In genomic region chr2:30667468-30667867, GRCm38 (mm10) we compare ENCODE assay signal across 8 mouse cellular contexts.
A peak's percentile ranks its signal among the peaks of the same experiment; 100 is the strongest.
DNase-seq lines count a peak whose midpoint lies in the region; ATAC-seq lines count a peak whose summit lies in the region.
"Had no signal": no experiment of that assay in that cellular context is flagged by ENCODE, and none has a peak within 500 bp of the region (broad histone marks: within the 10 kb centered on the region; RNA-seq: fewer than 3 reads in every experiment).

No protein-coding gene starts in this region.

- H3K36me3 ChIP-seq in neural tube, embryonic 11.5 days (ENCODE audit: control insufficient read depth, insufficient read depth, low read length) = no peaks in the 10 kb centered on the region
- no peaks in the 10 kb centered on the region for H3K36me3 ChIP-seq in heart, embryonic 10.5 days
- no peaks in the 10 kb centered on the region for H3K36me3 ChIP-seq in intestine, embryonic 16.5 days (ENCODE audit: control insufficient read depth, insufficient read depth, low read length)

- peaks cover 15% of the 10 kb centered on the region for H3K4me1 ChIP-seq in neural tube, embryonic 11.5 days (ENCODE audit: control insufficient read depth, insufficient read depth, low read length)
- peaks cover 53% of the 10 kb centered on the region for H3K4me1 ChIP-seq in heart, embryonic 10.5 days
- H3K4me1 ChIP-seq in intestine, embryonic 16.5 days (ENCODE audit: control insufficient read depth, insufficient read depth, low read length) = peaks cover 6% of the 10 kb centered on the region

- WGBS in neural tube, embryonic 11.5 days = 2% methylated on average over 8 of the region's 8 CpGs
- 2% methylated on average over 8 of the region's 8 CpGs for WGBS in heart, embryonic 10.5 days
- WGBS in intestine, embryonic 16.5 days = 25% methylated on average over 8 of the region's 8 CpGs

- H3K4me2 ChIP-seq in neural tube, embryonic 11.5 days (ENCODE audit: low read depth) = no peak overlapping the region
- H3K4me2 ChIP-seq in intestine, embryonic 16.5 days (ENCODE audit: low read depth, low read length) = no peak overlapping the region

- no peak overlapping the region for H3K4me3 ChIP-seq in neural tube, embryonic 11.5 days (ENCODE audit: low read depth, low read length)
- no peak overlapping the region for H3K4me3 ChIP-seq in heart, embryonic 10.5 days
- H3K4me3 ChIP-seq in intestine, embryonic 16.5 days (ENCODE audit: low read length) = no peak overlapping the region

- DNase-seq in neural tube, embryonic 11.5 days (ENCODE audit: low spot score) = peak; percentile 77
- no peak for DNase-seq in neural tube, embryonic 10.5 days (ENCODE audit: extremely low spot score, low spot score)
- no peak for DNase-seq in heart, embryonic 10.5 days (ENCODE audit: low spot score)
- DNase-seq in urinary bladder, postnatal 10 days (ENCODE audit: low spot score) = no peak
- no peak for DNase-seq in right cerebral cortex, postnatal 36 days (ENCODE audit: low spot score in 2 of 2)
- DNase-seq in cerebellum, postnatal 14 days = no peak
- DNase-seq: spleen, adult 18-20 months had no signal

- peak overlapping the region; percentile 42 for H3K9ac ChIP-seq in neural tube, embryonic 11.5 days (ENCODE audit: low read length)
- peak overlapping the region; percentile 21; the same call in 1 of the 2 replicates for H3K9ac ChIP-seq in intestine, embryonic 16.5 days (ENCODE audit: low read depth, low read length)

- H3K27ac ChIP-seq in neural tube, embryonic 11.5 days (ENCODE audit: low read depth, low read length) = peak overlapping the region; percentile 90
- H3K27ac ChIP-seq in heart, embryonic 10.5 days = peak overlapping the region; percentile 88
- H3K27ac ChIP-seq in intestine, embryonic 16.5 days (ENCODE audit: low read length) = peak overlapping the region; percentile 17; the same call in 1 of the 2 replicates

- no peaks in the 10 kb centered on the region for H3K9me3 ChIP-seq in neural tube, embryonic 11.5 days (ENCODE audit: control insufficient read depth, low read length)
- no peaks in the 10 kb centered on the region for H3K9me3 ChIP-seq in heart, embryonic 10.5 days
- no peaks in the 10 kb centered on the region for H3K9me3 ChIP-seq in intestine, embryonic 16.5 days (ENCODE audit: control insufficient read depth, low read length)

- ATAC-seq in neural tube, embryonic 11.5 days (ENCODE audit: insufficient read depth, low FRiP score, low TSS enrichment) = no peak
- peak; percentile 29; the same call in 1 of the 2 replicates for ATAC-seq in intestine, embryonic 16.5 days

- H3K27me3 ChIP-seq in neural tube, embryonic 11.5 days (ENCODE audit: control insufficient read depth, insufficient read depth, low read length) = no peaks in the 10 kb centered on the region
- H3K27me3 ChIP-seq in heart, embryonic 10.5 days (ENCODE audit: insufficient read depth, poor library complexity, severe bottlenecking) = peaks cover 4% of the 10 kb centered on the region; the same call in 1 of the 2 replicates
- no peaks in the 10 kb centered on the region for H3K27me3 ChIP-seq in intestine, embryonic 16.5 days (replicated peaks; ENCODE audit: control insufficient read depth, insufficient read depth, low read length)

Comparison
In these comparisons a context has a peak if more than half of its experiments do, and no peak if none do; other contexts are left out.
1. H3K27ac ChIP-seq: peak in every context shown above with its lines; median percentile 90 in neural tube, embryonic 11.5 days; 88 in heart, embryonic 10.5 days; 17 in intestine, embryonic 16.5 days.